Mouse (Mus musculus) hindbrain, embryonic 13.5 days (tissue): ENCODE results near the gene Cacybp. TPM values are rescaled to one million over a fixed set of nuclear protein-coding genes. Genes with fewer than 3 reads are reported as not detected.

Experiments used
- ATAC-seq: fragments of 200-750 bp; cut with Nextera tagmentation; 2 replicates; pipeline ENCODE4 v1.8.0; 2017; ENCODE audit warnings: moderate TSS enrichment; ENCODE audit not compliant: low FRiP score
- H3K27ac ChIP-seq: fragments of 300-500 bp; sonication (generic); 2 replicates; pipeline ENCODE4 v1.5.1; 2015; ENCODE audit warnings: inconsistent platforms, mild to moderate bottlenecking, moderate library complexity
- H3K27me3 ChIP-seq: fragments of 300-500 bp; sonication (generic); 2 replicates; pipeline ENCODE4 v1.6.1; 2015; ENCODE audit warnings: mild to moderate bottlenecking, inconsistent platforms
- H3K36me3 ChIP-seq: fragments of 300-500 bp; sonication (generic); 2 replicates; pipeline ENCODE4 v1.6.1; 2015; ENCODE audit warnings: mild to moderate bottlenecking, inconsistent platforms
- H3K4me1 ChIP-seq: fragments of 300-500 bp; sonication (generic); replicated peaks from 2 replicates; pipeline ENCODE4 v1.6.1; 2015; ENCODE audit warnings: inconsistent platforms
- H3K4me2 ChIP-seq: fragments of 300-500 bp; sonication (generic); 2 replicates; pipeline ENCODE4 v1.6.1; 2015; ENCODE audit warnings: inconsistent platforms, mild to moderate bottlenecking, moderate library complexity
- H3K4me3 ChIP-seq: fragments of 300-500 bp; sonication (generic); 2 replicates; pipeline ENCODE4 v1.5.1; 2015; ENCODE audit warnings: mild to moderate bottlenecking, inconsistent platforms
- H3K9ac ChIP-seq: fragments of 300-500 bp; sonication (generic); 2 replicates; pipeline ENCODE4 v1.6.1; 2015; ENCODE audit warnings: mild to moderate bottlenecking, inconsistent platforms
- H3K9me3 ChIP-seq: fragments of 300-500 bp; sonication (generic); 2 replicates; pipeline ENCODE4 v1.6.1; 2016; ENCODE audit warnings: inconsistent platforms
- WGBS: fragments of 180-500 bp; shearing (Covaris S2); methylation state at CpG from one replicate; pipeline ENCODE4 v1.1.7; 2015; 5-methylcytosine and 5-hydroxymethylcytosine counted together
- polyA plus RNA-seq: library from polyadenylated mRNA; unstranded; fragments of >200 nt; fragmentation: Nextera tagmentation; extraction: Ambion mirVana; gene quantifications from 2 replicates; pipeline ENCODE4 v1.2.1, GENCODE M21; 2015

Cacybp gene
- 263 and 271 TPM in 2 replicates for polyA plus RNA-seq

GRCm38 (mm10) chr1:160212703-160213669 lies at the start of gene Cacybp:
Gene Cacybp (minus strand): TSS chr1:160212875.
- Histone ChIP-seq H3K4me2 (peak within 1 kb of the TSS; percentile 69), H3K4me3 (peak within 1 kb of the TSS; percentile 63), H3K27me3 (no peaks in the 10 kb centered on the region), H3K4me1 (peaks cover 30% of the 10 kb centered on the region), H3K9ac (peak within 1 kb of the TSS; percentile 82), H3K36me3 (peaks cover under 1% of the 10 kb centered on the region; the same call in 1 of the 2 replicates), H3K27ac (peak within 1 kb of the TSS; percentile 99), H3K9me3 (no peaks in the 10 kb centered on the region)
- peak; percentile 98 for ATAC-seq
- under 1% methylated on average over 76 of the region's 76 CpGs for WGBS

GRCm38 (mm10) chr1:160262415-160262814 lies 49.7 kb upstream of the Cacybp start:
- H3K4me2 ChIP-seq = no peak overlapping the region
- no peak for ATAC-seq
- no peaks in the 10 kb centered on the region for H3K9me3 ChIP-seq
- H3K27me3 ChIP-seq = no peaks in the 10 kb centered on the region
- H3K36me3 ChIP-seq = no peaks in the 10 kb centered on the region
- H3K9ac ChIP-seq = no peak overlapping the region
- H3K4me3 ChIP-seq = no peak overlapping the region
- peaks cover 25% of the 10 kb centered on the region for H3K4me1 ChIP-seq
- no peak overlapping the region for H3K27ac ChIP-seq
- WGBS = 76% methylated on average over 4 of the region's 4 CpGs

DNA sequence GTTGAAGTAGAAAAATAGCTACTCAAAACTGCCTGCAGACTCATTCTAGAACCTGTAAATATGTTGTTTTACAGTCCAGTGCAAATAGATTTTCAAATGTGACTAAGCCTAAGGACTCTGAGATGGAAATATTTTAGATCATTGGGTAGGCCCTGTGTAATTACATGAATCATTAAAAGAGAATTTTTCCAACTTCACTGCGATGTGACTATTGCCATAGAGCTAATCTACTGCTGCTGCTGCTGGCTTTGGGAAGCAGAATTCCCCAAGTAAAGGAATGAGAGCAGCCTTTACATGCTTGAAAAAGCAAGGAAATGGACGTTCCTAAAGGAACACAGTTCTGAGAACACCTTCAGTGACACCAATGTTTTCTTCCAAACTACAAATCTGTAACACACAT lies 49.2 kb upstream of the Cacybp start:
- WGBS = 75% methylated on average over 2 of the region's 2 CpGs
- H3K9me3 ChIP-seq = no peaks in the 10 kb centered on the region
- H3K4me1 ChIP-seq = peaks cover 25% of the 10 kb centered on the region
- H3K27me3 ChIP-seq = no peaks in the 10 kb centered on the region
- no peaks in the 10 kb centered on the region for H3K36me3 ChIP-seq
- no peak overlapping the region for H3K4me3 ChIP-seq
- ATAC-seq = no peak
- H3K9ac ChIP-seq = no peak overlapping the region
- H3K27ac ChIP-seq = no peak overlapping the region
- no peak overlapping the region for H3K4me2 ChIP-seq

GRCm38 (mm10) chr1:160260605-160261004 lies 47.9 kb upstream of the Cacybp start:
- 0 out of 2 replicates have a peak, but pooled peaks have one; percentile 18 for ATAC-seq

DNA sequence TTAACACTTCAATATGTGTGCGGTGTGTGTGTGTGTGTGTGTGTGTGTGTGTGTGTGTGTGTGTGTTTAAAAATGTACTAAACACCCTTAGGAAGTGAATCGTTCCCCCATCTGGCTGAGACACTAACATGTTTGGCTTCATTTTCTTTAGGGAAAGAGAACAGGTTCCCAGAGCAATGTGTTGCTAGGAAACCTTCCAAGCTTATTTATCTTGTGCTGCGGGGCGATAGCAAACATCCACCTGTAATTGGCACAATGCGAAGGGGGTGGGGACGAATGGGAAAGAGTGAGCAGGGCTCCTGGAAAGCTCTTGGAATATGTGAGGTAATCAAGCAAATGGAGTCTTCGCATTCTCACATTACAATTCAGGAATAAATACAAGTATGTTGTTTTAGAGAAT lies 47.2 kb upstream of the Cacybp start:
- ATAC-seq = peak; percentile 93
- no peaks in the 10 kb centered on the region for H3K27me3 ChIP-seq
- peaks cover 25% of the 10 kb centered on the region for H3K4me1 ChIP-seq
- no peaks in the 10 kb centered on the region for H3K9me3 ChIP-seq
- H3K4me2 ChIP-seq = no peak overlapping the region
- no peak overlapping the region for H3K9ac ChIP-seq
- 0 out of 2 replicates have a peak overlapping the region, but pooled peaks have one; percentile 69 for H3K27ac ChIP-seq
- H3K36me3 ChIP-seq = peaks cover 8% of the 10 kb centered on the region; the same call in 1 of the 2 replicates
- WGBS = 30% methylated on average over 7 of the region's 7 CpGs
- no peak overlapping the region for H3K4me3 ChIP-seq

More at GRCm38 (mm10) chr1:160260605-160261004, 47.9 kb upstream of the Cacybp start:
- H3K9me3 ChIP-seq = no peaks in the 10 kb centered on the region
- whole genome bisulfite sequencing = 87% methylated on average over 4 of the region's 4 CpGs
- H3K9ac ChIP-seq = no peak overlapping the region
- H3K4me3 ChIP-seq = no peak overlapping the region
- H3K27me3 ChIP-seq = no peaks in the 10 kb centered on the region
- H3K36me3 ChIP-seq = peaks cover 4% of the 10 kb centered on the region; the same call in 1 of the 2 replicates
- peak overlapping the region; percentile 67 for H3K27ac ChIP-seq
- no peak overlapping the region for H3K4me2 ChIP-seq
- H3K4me1 ChIP-seq = peaks cover 25% of the 10 kb centered on the region

GRCm38 (mm10) chr1:160253108-160253507 lies 40.4 kb upstream of the Cacybp start:
- Histone ChIP-seq H3K9ac (no peak overlapping the region), H3K4me2 (no peak overlapping the region), H3K4me3 (no peak overlapping the region), H3K27ac (no peak overlapping the region), H3K36me3 (peaks cover 13% of the 10 kb centered on the region), H3K9me3 (no peaks in the 10 kb centered on the region), H3K27me3 (no peaks in the 10 kb centered on the region), H3K4me1 (no peaks in the 10 kb centered on the region)
- 85% methylated on average over 2 of the region's 2 CpGs for WGBS
- ATAC-seq = no peak

GRCm38 (mm10) chr1:160251388-160252007 lies 38.8 kb upstream of the Cacybp start:
- H3K4me1 ChIP-seq = no peaks in the 10 kb centered on the region
- no peaks in the 10 kb centered on the region for H3K27me3 ChIP-seq
- no peak overlapping the region for H3K4me2 ChIP-seq
- WGBS = 83% methylated on average over 5 of the region's 5 CpGs
- no peaks in the 10 kb centered on the region for H3K9me3 ChIP-seq
- no peak for ATAC-seq
- H3K27ac ChIP-seq = no peak overlapping the region
- H3K4me3 ChIP-seq = no peak overlapping the region
- H3K36me3 ChIP-seq = peaks cover 13% of the 10 kb centered on the region
- no peak overlapping the region for H3K9ac ChIP-seq

DNA sequence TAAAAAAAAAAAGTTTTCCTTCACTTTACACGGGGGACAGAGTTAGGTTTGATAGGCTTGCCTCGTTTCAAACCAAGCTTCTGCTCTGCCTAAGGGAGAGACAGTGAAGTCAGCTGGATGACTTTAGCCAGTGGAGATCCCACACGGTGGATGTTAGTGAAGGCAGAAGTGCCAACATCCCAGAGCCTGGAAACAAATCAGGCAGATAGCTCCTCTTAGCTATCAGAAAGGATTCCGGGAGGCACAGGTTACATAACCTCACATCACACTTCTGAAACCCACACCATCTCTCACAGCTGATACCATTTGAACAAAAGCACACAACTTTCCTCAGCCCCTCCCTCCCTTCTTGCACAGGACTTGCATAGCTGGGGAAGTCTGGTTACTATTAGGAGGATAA lies 38.1 kb upstream of the Cacybp start:
- WGBS = 79% methylated on average over 4 of the region's 4 CpGs
- no peak for ATAC-seq

DNA sequence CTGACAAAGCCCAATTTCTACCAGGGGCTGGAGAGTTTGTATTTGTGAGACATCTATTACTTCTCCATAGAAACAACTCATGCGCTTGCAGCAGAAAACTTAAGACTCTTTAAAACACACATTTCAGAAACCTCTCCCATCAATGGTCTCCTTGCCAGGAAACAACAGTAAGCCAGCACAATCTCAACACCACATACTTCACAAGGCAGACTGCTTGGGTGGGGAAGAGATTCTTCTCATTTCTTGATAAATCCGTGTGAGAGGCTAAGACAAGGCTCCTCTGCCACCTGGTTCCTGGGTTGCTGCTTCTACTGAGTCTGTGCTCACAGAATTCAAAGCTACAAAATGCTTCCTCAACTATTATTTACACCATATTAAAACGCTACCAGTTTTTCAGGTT lies 37.1 kb upstream of the Cacybp start:
- peaks cover 4% of the 10 kb centered on the region; the same call in 1 of the 2 replicates for H3K36me3 ChIP-seq
- H3K9ac ChIP-seq = no peak overlapping the region
- H3K4me2 ChIP-seq = no peak overlapping the region
- no peak overlapping the region for H3K27ac ChIP-seq
- H3K9me3 ChIP-seq = no peaks in the 10 kb centered on the region
- WGBS = 86% methylated on average over 3 of the region's 3 CpGs
- no peaks in the 10 kb centered on the region for H3K4me1 ChIP-seq
- H3K27me3 ChIP-seq = no peaks in the 10 kb centered on the region
- ATAC-seq = no peak
- H3K4me3 ChIP-seq = no peak overlapping the region

More for the DNA sequence above, 38.1 kb upstream of the Cacybp start:
- Histone ChIP-seq H3K4me3 (no peak overlapping the region), H3K9ac (no peak overlapping the region), H3K27me3 (no peaks in the 10 kb centered on the region), H3K36me3 (peaks cover 10% of the 10 kb centered on the region), H3K4me1 (no peaks in the 10 kb centered on the region), H3K9me3 (no peaks in the 10 kb centered on the region), H3K27ac (no peak overlapping the region), H3K4me2 (no peak overlapping the region)

- no peak for ATAC-seq
Observed at GRCm38 (mm10) chr1:160247473-160247872, 34.8 kb upstream of the Cacybp start.

GRCm38 (mm10) chr1:160246844-160247243 lies 34.2 kb upstream of the Cacybp start:
- WGBS = 86% methylated on average over 4 of the region's 4 CpGs
- no peaks in the 10 kb centered on the region for H3K4me1 ChIP-seq
- ATAC-seq = no peak

More at GRCm38 (mm10) chr1:160247473-160247872, 34.8 kb upstream of the Cacybp start:
- no peaks in the 10 kb centered on the region for H3K9me3 ChIP-seq
- WGBS = 88% methylated on average over 9 of the region's 9 CpGs
- no peak overlapping the region for H3K9ac ChIP-seq
- H3K4me3 ChIP-seq = no peak overlapping the region
- H3K4me1 ChIP-seq = no peaks in the 10 kb centered on the region
- no peaks in the 10 kb centered on the region for H3K36me3 ChIP-seq
- no peak overlapping the region for H3K27ac ChIP-seq
- no peaks in the 10 kb centered on the region for H3K27me3 ChIP-seq
- no peak overlapping the region for H3K4me2 ChIP-seq

DNA sequence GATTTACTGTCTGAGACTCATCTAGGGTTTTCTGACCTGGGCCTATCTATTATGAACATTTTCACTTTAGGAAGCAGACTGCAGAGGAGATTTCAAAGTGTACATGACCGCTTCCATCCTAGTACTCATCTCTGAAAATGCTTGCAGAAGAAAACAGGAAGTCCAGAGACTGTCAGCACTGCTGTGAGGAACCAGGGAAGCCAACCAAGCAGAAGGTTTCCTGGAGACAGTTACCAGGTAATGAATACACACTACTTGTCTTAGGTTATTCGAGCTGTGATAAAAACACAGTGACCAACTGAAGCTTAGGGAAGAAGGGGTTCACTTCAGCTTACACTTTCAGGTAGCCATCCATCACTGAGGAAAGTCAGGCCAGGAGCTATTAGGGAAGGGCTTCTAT lies 33.3 kb upstream of the Cacybp start:
- no peaks in the 10 kb centered on the region for H3K9me3 ChIP-seq
- H3K27ac ChIP-seq = no peak overlapping the region
- H3K4me3 ChIP-seq = no peak overlapping the region
- no peaks in the 10 kb centered on the region for H3K4me1 ChIP-seq
- no peaks in the 10 kb centered on the region for H3K27me3 ChIP-seq
- no peak for ATAC-seq
- H3K4me2 ChIP-seq = no peak overlapping the region
- 82% methylated on average over 2 of the region's 2 CpGs for WGBS
- no peaks in the 10 kb centered on the region for H3K36me3 ChIP-seq
- no peak overlapping the region for H3K9ac ChIP-seq

More at GRCm38 (mm10) chr1:160246844-160247243, 34.2 kb upstream of the Cacybp start:
- Histone ChIP-seq H3K27ac (no peak overlapping the region), H3K4me3 (no peak overlapping the region), H3K27me3 (no peaks in the 10 kb centered on the region), H3K36me3 (no peaks in the 10 kb centered on the region), H3K9me3 (no peaks in the 10 kb centered on the region), H3K9ac (no peak overlapping the region), H3K4me2 (no peak overlapping the region)
